Mouse (Mus musculus): ENCODE measurements around the gene Insr.
"Not testable (repeated sequence)": the region's sequence is repeated elsewhere in the genome, so short reads cannot be mapped to it uniquely, and the experiment has no call there.

Insr gene

GRCm38 (mm10) chr8:3278934-3279720 lies at the start of gene Insr:
Insr (minus strand) TSS chr8:3279617.
- in situ Hi-C loops (cut with MboI; ENCODE audit: low sequenced_read_pairs), result no loop called here

DNA sequence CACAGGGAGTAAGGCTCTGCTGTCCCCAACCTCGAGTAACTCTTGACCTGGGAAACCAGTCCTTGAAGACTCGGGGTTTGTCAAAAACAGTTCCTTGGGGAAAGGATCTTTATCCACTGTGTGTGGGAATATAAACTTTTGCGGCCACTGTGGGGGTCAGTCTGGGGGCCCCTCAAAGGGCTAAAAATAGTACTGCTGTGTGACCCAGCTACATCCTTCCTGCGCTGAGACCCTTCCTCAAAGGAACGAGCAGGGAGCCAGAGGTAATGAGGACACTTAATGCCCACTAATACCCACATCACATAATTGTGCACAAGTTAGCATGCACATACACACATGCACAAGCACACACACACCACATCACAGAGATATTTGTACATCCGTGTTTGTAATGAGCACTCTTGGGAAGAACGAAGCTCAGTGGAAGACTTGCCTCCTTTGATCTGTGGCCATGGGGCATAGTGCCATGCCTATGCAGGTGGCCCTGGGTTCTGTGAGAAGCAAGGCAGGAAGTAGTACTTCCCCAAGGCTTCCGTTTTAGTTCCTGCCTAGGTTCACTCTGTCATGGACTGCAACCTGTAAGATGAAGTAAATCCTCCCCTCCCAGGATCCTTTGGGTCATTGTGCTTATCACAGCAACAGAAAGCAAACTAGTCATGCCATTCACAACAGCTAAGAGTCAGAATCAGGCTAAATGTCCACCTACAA lies 48.3 kb upstream of the Insr start:
- in situ Hi-C loops (cut with MboI; ENCODE audit: low sequenced_read_pairs), result no loop called here

DNA sequence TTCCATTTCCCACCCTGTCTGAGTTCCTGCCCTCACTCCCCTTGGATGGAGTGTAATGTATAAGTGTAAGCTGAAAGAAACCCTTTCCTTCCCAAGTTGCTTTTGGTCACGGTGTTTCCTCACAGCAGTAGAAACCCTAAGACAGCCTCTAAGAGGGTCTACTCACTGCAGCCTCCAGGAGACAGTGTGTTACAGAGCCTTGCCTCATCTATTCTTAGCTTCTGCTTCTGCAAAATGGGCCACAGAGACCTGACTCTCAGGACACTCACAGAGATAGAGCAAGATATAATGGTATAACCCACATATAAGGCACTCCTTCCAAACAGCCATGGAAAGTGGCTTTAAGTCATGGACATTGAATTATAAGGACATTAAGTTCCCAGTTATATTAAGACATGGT lies 47.6 kb upstream of the Insr start:
- in situ Hi-C loops (cut with MboI; ENCODE audit: low sequenced_read_pairs), result no loop called here

- in situ Hi-C loops (cut with MboI; ENCODE audit: low sequenced_read_pairs), result no loop called here
Measured at GRCm38 (mm10) chr8:3324253-3324652, 44.8 kb upstream of the Insr start.

- in situ Hi-C loops (cut with MboI; ENCODE audit: low sequenced_read_pairs), result not testable (repeated sequence)
Measured at GRCm38 (mm10) chr8:3319267-3319666, 39.9 kb upstream of the Insr start.

GRCm38 (mm10) chr8:3316585-3316984 lies 37.2 kb upstream of the Insr start:
- in situ Hi-C loops (cut with MboI; ENCODE audit: low sequenced_read_pairs), result no loop called here

DNA sequence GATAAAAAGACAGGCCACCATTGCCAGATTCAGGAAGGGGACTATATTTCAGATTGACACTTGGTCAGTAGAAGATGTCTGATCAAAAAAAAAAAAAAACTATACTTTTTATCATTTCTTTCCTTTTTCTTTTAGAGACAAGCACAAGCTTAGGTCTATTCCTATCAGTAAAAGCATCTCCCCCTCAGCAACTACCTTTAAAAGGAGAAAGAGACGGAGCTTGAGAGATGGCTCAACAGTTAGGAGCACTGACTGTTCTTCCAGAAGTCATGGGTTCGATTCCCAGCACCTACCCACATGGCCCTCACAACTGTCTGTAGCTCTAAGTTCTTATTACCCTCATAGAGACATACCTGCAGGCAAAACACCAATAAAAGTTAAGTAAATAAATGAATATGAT lies 34.9 kb upstream of the Insr start:
- in situ Hi-C loops (cut with MboI; ENCODE audit: low sequenced_read_pairs), result no loop called here

DNA sequence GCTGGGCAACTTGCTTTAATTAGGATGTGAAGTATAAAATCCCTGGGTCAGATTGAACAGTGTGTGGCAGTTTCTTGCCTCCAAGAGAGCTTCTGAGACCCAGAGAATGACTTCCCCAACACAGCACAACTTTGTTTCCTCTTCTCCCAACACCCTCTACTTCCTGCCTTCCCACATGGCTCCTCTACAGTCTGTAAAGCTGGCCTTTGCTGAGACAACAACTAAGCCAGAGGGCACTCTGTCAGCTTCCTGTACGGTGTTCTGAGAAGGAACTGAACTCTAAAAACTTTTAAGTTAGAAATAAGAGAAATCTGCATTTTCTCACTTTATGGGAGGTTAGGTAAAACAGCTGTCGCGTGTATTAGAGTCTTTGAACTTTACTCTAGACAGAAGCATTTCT lies 34.4 kb upstream of the Insr start:
- in situ Hi-C loops (cut with MboI; ENCODE audit: low sequenced_read_pairs), result no loop called here

- in situ Hi-C loops (cut with MboI; ENCODE audit: low sequenced_read_pairs), result not testable (repeated sequence)
Measured at GRCm38 (mm10) chr8:3313417-3313816, 34.0 kb upstream of the Insr start.

GRCm38 (mm10) chr8:3311482-3311881 lies 32.1 kb upstream of the Insr start:
- in situ Hi-C loops (cut with MboI; ENCODE audit: low sequenced_read_pairs), result no loop called here

DNA sequence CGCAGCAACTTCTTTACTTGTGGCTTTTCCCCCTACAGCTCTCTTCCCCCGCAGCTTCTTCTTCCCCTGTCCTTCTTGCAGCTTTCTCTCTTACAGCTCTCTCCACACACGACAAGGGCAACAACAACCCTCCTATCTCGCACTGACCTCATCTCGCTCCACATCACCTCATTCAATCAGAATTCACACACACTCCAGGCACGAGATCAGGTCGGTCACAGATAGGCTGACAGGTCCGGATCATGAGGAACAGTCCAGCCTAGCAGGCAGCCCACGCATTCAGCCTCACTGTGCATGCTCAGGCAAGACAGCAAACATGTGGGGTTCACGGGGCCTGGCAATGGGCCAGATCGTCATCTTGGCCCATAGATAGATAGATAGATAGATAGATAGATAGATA lies 30.2 kb upstream of the Insr start:
- in situ Hi-C loops (cut with MboI; ENCODE audit: low sequenced_read_pairs), result no loop called here

GRCm38 (mm10) chr8:3308205-3308800 lies 28.9 kb upstream of the Insr start:
- in situ Hi-C loops (cut with MboI; ENCODE audit: low sequenced_read_pairs), result not testable (repeated sequence)

DNA sequence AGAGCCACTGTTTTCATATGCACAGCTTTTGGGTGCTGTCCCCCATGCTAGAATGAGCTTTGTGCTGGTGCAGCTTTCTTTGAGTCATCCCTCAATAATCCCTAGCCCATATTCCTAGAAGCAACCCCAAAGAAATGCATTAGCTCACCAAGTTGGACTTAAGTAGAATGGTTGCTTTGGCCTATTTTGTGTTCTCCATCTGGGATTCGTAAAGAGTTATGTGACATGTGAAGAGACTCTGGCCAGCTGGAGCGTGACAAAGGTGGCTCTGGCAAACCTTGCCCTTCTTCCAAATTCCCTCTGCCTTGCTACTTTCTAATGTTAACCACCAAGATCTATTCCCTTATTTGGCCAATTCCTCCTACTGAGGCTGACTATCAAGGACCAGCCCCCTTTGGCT lies 22.7 kb upstream of the Insr start:
- in situ Hi-C loops (cut with MboI; ENCODE audit: low sequenced_read_pairs), result no loop called here

- in situ Hi-C loops (cut with MboI; ENCODE audit: low sequenced_read_pairs), result no loop called here
Measured at GRCm38 (mm10) chr8:3299322-3299721, 19.9 kb upstream of the Insr start.

DNA sequence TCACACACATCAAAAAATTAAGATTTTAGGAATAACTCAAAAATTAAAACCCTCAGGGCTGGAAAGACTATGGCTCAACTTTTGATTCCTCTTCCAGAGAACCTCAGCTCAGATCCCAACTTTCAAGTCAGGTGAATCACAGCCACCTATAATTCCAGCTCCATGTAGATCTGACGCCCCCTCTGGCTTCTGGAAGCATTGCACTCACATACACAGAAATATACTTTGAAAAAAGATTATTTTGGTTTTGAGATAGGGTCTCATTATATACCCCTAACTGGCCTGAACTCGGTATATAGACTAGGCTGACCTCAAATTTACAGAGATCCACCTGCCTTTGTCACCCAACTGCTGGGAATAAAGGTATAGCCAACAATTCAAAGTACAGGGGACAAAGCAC lies 6.4 kb upstream of the Insr start:
- in situ Hi-C loops (cut with MboI; ENCODE audit: low sequenced_read_pairs), result no loop called here

GRCm38 (mm10) chr8:3284656-3285055 lies 5.2 kb upstream of the Insr start:
- in situ Hi-C loops (cut with MboI; ENCODE audit: low sequenced_read_pairs), result no loop called here

DNA sequence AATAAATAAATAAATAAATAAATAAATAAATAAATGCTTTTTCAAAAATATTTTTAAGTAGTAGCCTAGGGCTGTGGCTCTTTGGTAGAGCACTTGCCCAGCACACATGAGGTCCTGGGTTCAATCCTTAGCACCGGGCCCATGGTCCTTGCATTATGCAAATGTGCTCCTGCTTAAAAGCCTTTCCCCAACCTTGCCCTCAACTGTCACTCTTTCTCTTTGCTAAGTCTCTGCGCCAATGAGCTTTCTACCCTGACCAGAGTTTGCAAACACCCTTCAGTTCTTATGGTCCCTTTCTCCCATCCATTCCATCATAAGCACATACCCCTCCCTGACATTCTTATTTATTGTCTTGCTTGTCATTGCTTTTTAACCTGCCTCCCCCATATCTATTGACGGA lies 1.9 kb upstream of the Insr start:
- in situ Hi-C loops (cut with MboI; ENCODE audit: low sequenced_read_pairs), result no loop called here

DNA sequence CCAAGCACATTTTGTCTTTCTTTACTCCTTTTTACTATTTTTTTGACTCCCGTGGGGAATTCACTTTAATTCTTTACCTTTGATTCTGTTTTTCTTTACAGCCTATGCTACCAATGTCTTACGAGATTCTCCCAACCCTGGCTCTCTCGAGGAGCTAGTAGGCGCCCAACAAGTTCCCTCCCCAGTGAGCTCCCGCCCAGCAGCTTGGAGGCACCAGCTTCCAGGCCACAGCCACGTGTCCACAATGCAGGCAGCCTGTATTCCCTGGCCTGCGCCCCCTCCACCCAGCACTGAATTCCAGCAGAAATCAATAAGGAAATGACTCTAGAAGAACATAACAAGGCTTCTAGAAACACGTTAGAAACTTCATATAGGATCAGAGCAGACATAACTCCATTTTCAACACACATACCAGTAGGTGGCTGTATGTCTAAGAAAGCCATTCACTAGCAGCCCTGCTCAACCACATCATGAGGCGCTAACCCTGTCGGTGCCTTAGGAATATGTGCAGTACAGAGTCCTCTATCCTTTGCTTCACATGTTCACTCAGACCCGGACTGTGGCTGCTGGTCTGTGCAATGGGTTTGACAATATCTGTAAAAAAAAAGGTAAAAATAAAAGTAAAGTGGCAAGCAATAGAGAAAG lies 971 bp upstream of the Insr start:
- in situ Hi-C loops (cut with MboI; ENCODE audit: low sequenced_read_pairs), result no loop called here

DNA sequence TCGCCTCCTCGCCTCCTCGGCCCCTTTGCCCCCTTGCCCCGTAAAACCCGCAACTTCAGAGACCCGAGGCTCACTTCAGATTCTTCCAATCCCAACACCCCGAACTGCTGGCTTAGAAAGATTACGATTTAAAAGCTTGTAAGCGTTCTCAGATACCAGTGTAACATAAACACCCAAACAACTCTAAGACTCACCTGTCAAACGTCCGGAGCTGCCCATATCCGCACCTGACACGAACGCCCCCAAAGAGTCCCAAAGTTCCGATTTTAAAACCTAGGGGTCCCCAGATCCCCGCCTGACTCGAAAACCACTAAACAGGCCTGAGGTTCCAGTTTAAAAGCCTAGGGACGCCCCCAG lies 282 bp upstream of the Insr start:
- in situ Hi-C loops (cut with MboI; ENCODE audit: low sequenced_read_pairs), result no loop called here

- in situ Hi-C loops (cut with MboI; ENCODE audit: low sequenced_read_pairs), result no loop called here
Measured at GRCm38 (mm10) chr8:3278181-3278820, 1.1 kb downstream of the Insr start.

- in situ Hi-C loops (cut with MboI; ENCODE audit: low sequenced_read_pairs), result no loop called here
Measured at GRCm38 (mm10) chr8:3277266-3277665, 2.2 kb downstream of the Insr start.
